Comparison of ENCODE assay signal across 8 mouse cellular contexts in genomic region chr4:148039254-148040028, GRCm38 (mm10). TPM values are rescaled to one million over a fixed set of nuclear protein-coding genes. Genes with fewer than 3 reads are reported as not detected.
DNase-seq lines count a peak whose midpoint lies in the region; ATAC-seq and TF ChIP-seq lines count a peak whose summit lies in the region.

No protein-coding gene starts in this region.

- no peak for TF ChIP-seq POLR2A in CH12.LX (IDR thresholded peaks at IDR 0.05; ENCODE audit: low read depth, low read length)

- peak overlapping the region; percentile 89 for H3K27ac ChIP-seq in heart, embryonic 10.5 days
- peak overlapping the region; percentile 26; the same call in 1 of the 2 replicates for H3K27ac ChIP-seq in CH12.LX (ENCODE audit: insufficient read depth, low read depth)
- H3K27ac ChIP-seq in hindbrain, embryonic 12.5 days = peak overlapping the region; percentile 90
- peak overlapping the region; percentile 95 for H3K27ac ChIP-seq in liver, embryonic 16.5 days (ENCODE audit: low read length)

- 21% methylated on average over 19 of the region's 19 CpGs for WGBS in heart, embryonic 10.5 days
- 22% methylated on average over 19 of the region's 19 CpGs for WGBS in hindbrain, embryonic 12.5 days
- 18% methylated on average over 19 of the region's 19 CpGs for WGBS in liver, embryonic 16.5 days (ENCODE audit: insufficient replicate concordance)

- H3K36me3 ChIP-seq in heart, embryonic 10.5 days = peaks cover 36% of the 10 kb centered on the region
- H3K36me3 ChIP-seq in CH12.LX (replicated peaks in 1 of 2; ENCODE audit: control insufficient read depth in 1 of 2, insufficient read depth in 1 of 2, low read length in 1 of 2) = peaks cover 26 to 47% of the 10 kb centered on the region in 2 experiments
- H3K36me3 ChIP-seq in hindbrain, embryonic 12.5 days = peaks cover 25% of the 10 kb centered on the region
- peaks cover 7% of the 10 kb centered on the region for H3K36me3 ChIP-seq in liver, embryonic 16.5 days (ENCODE audit: control insufficient read depth, insufficient read depth)

- H3K4me3 ChIP-seq in heart, embryonic 10.5 days = peak overlapping the region; percentile 91
- H3K4me3 ChIP-seq in CH12.LX (replicated peaks in 1 of 3; ENCODE audit: low read depth in 2 of 3, low read length in 2 of 3, poor library complexity in 1 of 3) = peak overlapping the region; percentile 84 to 88 (median 87)
- H3K4me3 ChIP-seq in hindbrain, embryonic 12.5 days = peak overlapping the region; percentile 80
- peak overlapping the region; percentile 89 for H3K4me3 ChIP-seq in liver, embryonic 16.5 days (ENCODE audit: low read depth, low read length)

- TF ChIP-seq CTCF in CH12.LX (conservative IDR thresholded peaks at IDR 0.05 in 1 of 2, IDR thresholded peaks at IDR 0.05 in 1 of 2; ENCODE audit: low read depth in 2 of 2, low read length in 2 of 2) = no peak

- peaks cover 59% of the 10 kb centered on the region for H3K4me1 ChIP-seq in heart, embryonic 10.5 days
- H3K4me1 ChIP-seq in CH12.LX (ENCODE audit: control insufficient read depth in 1 of 2, insufficient read depth in 2 of 2) = peaks cover 12 to 54% of the 10 kb centered on the region in 2 experiments
- H3K4me1 ChIP-seq in hindbrain, embryonic 12.5 days = peaks cover 49% of the 10 kb centered on the region
- H3K4me1 ChIP-seq in liver, embryonic 16.5 days (ENCODE audit: control insufficient read depth, low read depth, low read length) = peaks cover 57% of the 10 kb centered on the region

- H3K27me3 ChIP-seq in heart, embryonic 10.5 days (ENCODE audit: insufficient read depth, poor library complexity, severe bottlenecking) = no peaks in the 10 kb centered on the region
- H3K27me3 ChIP-seq in CH12.LX (replicated peaks) = no peaks in the 10 kb centered on the region
- no peaks in the 10 kb centered on the region for H3K27me3 ChIP-seq in hindbrain, embryonic 12.5 days
- no peaks in the 10 kb centered on the region for H3K27me3 ChIP-seq in liver, embryonic 16.5 days (ENCODE audit: control insufficient read depth, insufficient read depth, low read depth, low read length)

- peak overlapping the region; percentile 53 for H3K4me2 ChIP-seq in CH12.LX (ENCODE audit: insufficient read depth, low read depth, poor library complexity, severe bottlenecking)
- peak overlapping the region; percentile 92 for H3K4me2 ChIP-seq in hindbrain, embryonic 12.5 days (replicated peaks)
- H3K4me2 ChIP-seq in liver, embryonic 16.5 days (ENCODE audit: low read depth, low read length) = peak overlapping the region; percentile 96

- no peak for TF ChIP-seq EP300 in CH12.LX (IDR thresholded peaks at IDR 0.05; ENCODE audit: low read length)

- dilution Hi-C loops in CH12.LX (cut with MboI; ENCODE audit: extremely low pct_ligation_motif_present, extremely low pct_unique_long_range_greater_than_20kb, low sequenced_read_pairs) = no loop called here

- ATAC-seq in hindbrain, embryonic 12.5 days (ENCODE audit: low FRiP score) = no peak; the same call in 1 of the 2 replicates
- ATAC-seq in liver, embryonic 16.5 days (ENCODE audit: low read depth) = peak; percentile 3

- H3K79me2 ChIP-seq in CH12.LX (replicated peaks; ENCODE audit: control insufficient read depth, extremely low read depth, insufficient read depth, poor library complexity, severe bottlenecking) = 0 out of 2 replicates have a peak, but pooled peaks cover 6% of the 10 kb centered on the region

- in situ Hi-C loops in CH12.LX (cut with MboI; ENCODE audit: low pct_ligation_motif_present, low pct_unique_long_range_greater_than_20kb, low sequenced_read_pairs) = no loop called here

- TF ChIP-seq RAD21 in CH12.LX (IDR thresholded peaks at IDR 0.05; ENCODE audit: low read depth, low read length) = no peak

- H3K9me3 ChIP-seq in heart, embryonic 10.5 days = no peaks in the 10 kb centered on the region
- no peaks in the 10 kb centered on the region for H3K9me3 ChIP-seq in CH12.LX (replicated peaks; ENCODE audit: low read length)
- H3K9me3 ChIP-seq in hindbrain, embryonic 12.5 days (replicated peaks) = no peaks in the 10 kb centered on the region
- H3K9me3 ChIP-seq in liver, embryonic 16.5 days (replicated peaks; ENCODE audit: control insufficient read depth, low read length) = no peaks in the 10 kb centered on the region

- intact Hi-C loops in heart, postnatal 36 days (cut with DNase I) = loop anchor here (2.0 to 5.0 kb wide), 2 partner anchors 41 to 103 kb away; no protein-coding TSS in a partner anchor

- H3K9ac ChIP-seq in CH12.LX (ENCODE audit: insufficient read depth, low read depth) = peak overlapping the region; percentile 90
- peak overlapping the region; percentile 76 for H3K9ac ChIP-seq in hindbrain, embryonic 12.5 days
- peak overlapping the region; percentile 78 for H3K9ac ChIP-seq in liver, embryonic 16.5 days (ENCODE audit: low read depth, low read length)

- DNase-seq in heart, embryonic 10.5 days (ENCODE audit: low spot score) = no peak
- DNase-seq in heart, postnatal 36 days = no peak
- DNase-seq in CH12.LX (ENCODE audit: extremely low read depth) = peak; percentile 23
- DNase-seq in c-Kit-positive CD71-positive TER-119-positive erythroid progenitor cells, embryonic 14.5 days (ENCODE audit: low spot score) = peak; percentile 54
- DNase-seq in thymus, postnatal 36 days = peak; percentile 15 to 28
- DNase-seq in right cerebral cortex, postnatal 14 days = no peak

TF ChIP-seq in CH12.LX, 34 proteins besides CTCF, POLR2A, EP300 and RAD21 (continues in another document):
- TF ChIP-seq ZMIZ1 (IDR thresholded peaks at IDR 0.05; ENCODE audit: low read depth, low read length) (no peak; the same call in 1 of the 2 replicates), TBP (conservative IDR thresholded peaks at IDR 0.05; ENCODE audit: low read depth, low read length) (no peak), ELF1 (IDR thresholded peaks at IDR 0.05; ENCODE audit: low read depth, low read length) (0 out of 2 replicates have a peak, but pooled peaks have one; percentile 21), MAX (IDR thresholded peaks at IDR 0.05; ENCODE audit: low read length) (0 out of 2 replicates have a peak, but pooled peaks have one; percentile 38), UBTF (IDR thresholded peaks at IDR 0.05; ENCODE audit: low read depth, low read length) (no peak), RCOR1 (conservative IDR thresholded peaks at IDR 0.05; ENCODE audit: low read depth, low read length) (no peak), ZNF384 (IDR thresholded peaks at IDR 0.05; ENCODE audit: low read depth, low read length) (no peak), SIN3A (IDR thresholded peaks at IDR 0.05; ENCODE audit: low read length) (0 out of 2 replicates have a peak, but pooled peaks have one; percentile 37), ZC3H11A (IDR thresholded peaks at IDR 0.05; ENCODE audit: low read depth, low read length) (no peak), MEF2A (IDR thresholded peaks at IDR 0.05; ENCODE audit: borderline replicate concordance, low read depth, low read length) (no peak), NRF1 (IDR thresholded peaks at IDR 0.05; ENCODE audit: low read depth, low read length) (no peak), JUN (IDR thresholded peaks at IDR 0.05; ENCODE audit: insufficient read depth, low read depth, low read length) (no peak), IRF4 (IDR thresholded peaks at IDR 0.05; ENCODE audit: low read depth, low read length) (no peak)

RNA-seq across cellular contexts. Expression of gene Mthfr, which starts 0.6 kb away (rescaled TPM):
- polyA plus RNA-seq in heart, embryonic 10.5 days (2016; fragmentation: Nextera tagmentation; extraction: Ambion mirVana) = 13.5 and 15.6 TPM in 2 replicates
- total RNA-seq in heart, postnatal 36 days (2021) = 10 to 100 TPM in 1 of 2 experiments, 1 to 10 TPM in 1; 9.2 to 13.1 TPM
- 14.4 and 17.0 TPM in 2 replicates for total RNA-seq in CH12.LX (2012; rRNA removed)
- 15.3 and 16.1 TPM in 2 replicates for total RNA-seq in CH12.LX (2014; rRNA removed)
- 15.4 and 16.3 TPM in 2 replicates for polyA plus RNA-seq in CH12.LX (2012; ENCODE audit: insufficient read length, low read depth)
- 34.5 and 34.9 TPM in 2 replicates for polyA plus RNA-seq in hindbrain, embryonic 12.5 days (2016; fragmentation: Nextera tagmentation; extraction: Ambion mirVana)
- polyA plus RNA-seq in liver, embryonic 16.5 days (2015; fragmentation: Nextera tagmentation; extraction: Ambion mirVana) = 10.9 and 11.9 TPM in 2 replicates

RNA-seq across cellular contexts. Expression of gene Clcn6, which starts 0.8 kb away (rescaled TPM):
- polyA plus RNA-seq in heart, embryonic 10.5 days (2016; fragmentation: Nextera tagmentation; extraction: Ambion mirVana) = 8.0 and 8.4 TPM in 2 replicates
- total RNA-seq in heart, postnatal 36 days (2021) = 1 to 10 TPM; 8.0 to 9.3 TPM
- total RNA-seq in CH12.LX (2012; rRNA removed) (5.5 and 5.7 TPM in 2 replicates), CH12.LX (2014; rRNA removed) (3.7 and 4.8 TPM in 2 replicates)
- 9.2 and 10.6 TPM in 2 replicates for polyA plus RNA-seq in CH12.LX (2012; ENCODE audit: insufficient read length, low read depth)
- 27.5 and 28.7 TPM in 2 replicates for polyA plus RNA-seq in hindbrain, embryonic 12.5 days (2016; fragmentation: Nextera tagmentation; extraction: Ambion mirVana)
- 1.4 and 1.8 TPM in 2 replicates for polyA plus RNA-seq in liver, embryonic 16.5 days (2015; fragmentation: Nextera tagmentation; extraction: Ambion mirVana)

RNA-seq across cellular contexts. Expression of gene Nppa, which starts 38.9 kb away (rescaled TPM):
- polyA plus RNA-seq in heart, embryonic 10.5 days (2016; fragmentation: Nextera tagmentation; extraction: Ambion mirVana) = 2,404 and 4,482 TPM in 2 replicates
- 1,000 to 10,000 TPM; 1,742 to 1,804 TPM for total RNA-seq in heart, postnatal 36 days (2021)
- total RNA-seq in CH12.LX (2012; rRNA removed) (not detected in 2 replicates), CH12.LX (2014; rRNA removed) (not detected in 2 replicates)
- polyA plus RNA-seq in CH12.LX (2012; ENCODE audit: insufficient read length, low read depth) = not detected in 2 replicates
- 1.6 and 1.9 TPM in 2 replicates for polyA plus RNA-seq in hindbrain, embryonic 12.5 days (2016; fragmentation: Nextera tagmentation; extraction: Ambion mirVana)
- polyA plus RNA-seq in liver, embryonic 16.5 days (2015; fragmentation: Nextera tagmentation; extraction: Ambion mirVana) = not detected in 2 replicates

RNA-seq across cellular contexts. Expression of gene Agtrap, which starts 48.4 kb away (rescaled TPM):
- 20.8 and 25.5 TPM in 2 replicates for polyA plus RNA-seq in heart, embryonic 10.5 days (2016; fragmentation: Nextera tagmentation; extraction: Ambion mirVana)
- 10 to 100 TPM; 45.1 to 49.3 TPM for total RNA-seq in heart, postnatal 36 days (2021)
- total RNA-seq in CH12.LX (2012; rRNA removed) (5.6 and 6.2 TPM in 2 replicates), CH12.LX (2014; rRNA removed) (4.0 and 4.1 TPM in 2 replicates)
- 5.4 and 5.9 TPM in 2 replicates for polyA plus RNA-seq in CH12.LX (2012; ENCODE audit: insufficient read length, low read depth)
- polyA plus RNA-seq in hindbrain, embryonic 12.5 days (2016; fragmentation: Nextera tagmentation; extraction: Ambion mirVana) = 10.3 and 11.9 TPM in 2 replicates
- polyA plus RNA-seq in liver, embryonic 16.5 days (2015; fragmentation: Nextera tagmentation; extraction: Ambion mirVana) = 9.2 and 9.4 TPM in 2 replicates

RNA-seq across cellular contexts. Expression of gene Nppb, which starts 53.9 kb away (rescaled TPM):
- polyA plus RNA-seq in heart, embryonic 10.5 days (2016; fragmentation: Nextera tagmentation; extraction: Ambion mirVana) = 124 and 308 TPM in 2 replicates
- total RNA-seq in heart, postnatal 36 days (2021) = 100 to 1,000 TPM in 1 of 2 experiments, 10 to 100 TPM in 1; 93.0 to 227 TPM
- total RNA-seq in CH12.LX (2012; rRNA removed) = not detected in 2 replicates
- total RNA-seq in CH12.LX (2014; rRNA removed) = not detected in 2 replicates
- not detected in 2 replicates for polyA plus RNA-seq in CH12.LX (2012; ENCODE audit: insufficient read length, low read depth)
- 0.57 TPM in 1 of 2 replicates, not detected in the other for polyA plus RNA-seq in hindbrain, embryonic 12.5 days (2016; fragmentation: Nextera tagmentation; extraction: Ambion mirVana)
- not detected in 2 replicates for polyA plus RNA-seq in liver, embryonic 16.5 days (2015; fragmentation: Nextera tagmentation; extraction: Ambion mirVana)

Comparison
In these comparisons a context has a peak if more than half of its experiments do, and no peak if none do; other contexts are left out.
1. DNase-seq: peak in CH12.LX (single experiment), c-Kit-positive CD71-positive TER-119-positive erythroid progenitor cells, embryonic 14.5 days (single experiment) and thymus, postnatal 36 days (2 of 2); none in heart, embryonic 10.5 days (single experiment), heart, postnatal 36 days (0 of 2) and right cerebral cortex, postnatal 14 days (single experiment).
2. H3K27ac ChIP-seq: peak in every context shown above with its lines; median percentile 95 in liver, embryonic 16.5 days; 90 in hindbrain, embryonic 12.5 days; 89 in heart, embryonic 10.5 days; 26 in CH12.LX.
3. RNA of gene Nppa, which starts 38.9 kb away (polyA plus RNA-seq): 2,404 to 4,482 TPM in heart, embryonic 10.5 days; 1.6 to 1.9 TPM in hindbrain, embryonic 12.5 days, not detected in liver, embryonic 16.5 days and not detected in CH12.LX; every median in the first group is over 100 times any median in the second.
4. Peak in every context shown above with its lines, with median percentiles within 50 percentile points of each other: H3K4me3 ChIP-seq, H3K4me2 ChIP-seq and H3K9ac ChIP-seq.